Mouse (Mus musculus) thymus, adult 18-20 months (tissue): ENCODE data around the gene Rffl.

Experiments
- DNase-seq, 2 experiments: peaks; one replicate each; pipeline ENCODE4 v3.0.0; 2022; ENCODE audit warnings: mixed read lengths in 2 of 2

The Rffl gene

GRCm38 (mm10) chr11:82871031-82871446 is at the start of gene Rffl:
Gene Rffl, minus strand, starts transcription at chr11:82871210.
- peak; percentile 82 to 83 for DNase-seq

- no peak for DNase-seq
Measured at GRCm38 (mm10) chr11:82920768-82921167, 49.8 kb upstream of the Rffl start.

- DNase-seq, result peak in 1 of 2 experiments; percentile 33
Measured at GRCm38 (mm10) chr11:82914711-82915352, 43.8 kb upstream of the Rffl start.

- no peak for DNase-seq
Measured at GRCm38 (mm10) chr11:82910679-82911389, 39.8 kb upstream of the Rffl start.

GRCm38 (mm10) chr11:82910250-82910649 is 39.2 kb upstream of the Rffl start, which contains the start of gene Unc45b:
Gene Unc45b, plus strand, starts transcription at chr11:82910550.
- no peak for DNase-seq

GRCm38 (mm10) chr11:82908608-82908989 is 37.6 kb upstream of the Rffl start:
- DNase-seq, result no peak

- peak; percentile 80 to 86 for DNase-seq
Measured at GRCm38 (mm10) chr11:82907651-82908607, 36.9 kb upstream of the Rffl start, which contains the start of gene Nle1. Gene Nle1, minus strand, starts transcription at chr11:82908411.

GRCm38 (mm10) chr11:82905816-82906215 is 34.8 kb upstream of the Rffl start:
- DNase-seq, result no peak

- DNase-seq, result no peak
Measured at GRCm38 (mm10) chr11:82904952-82905351, 33.9 kb upstream of the Rffl start.

GRCm38 (mm10) chr11:82901606-82902310 is 30.7 kb upstream of the Rffl start:
- no peak for DNase-seq

- DNase-seq, result no peak
Measured at GRCm38 (mm10) chr11:82899720-82900119, 28.7 kb upstream of the Rffl start.

GRCm38 (mm10) chr11:82897478-82897877 is 26.5 kb upstream of the Rffl start:
- DNase-seq, result no peak

GRCm38 (mm10) chr11:82891936-82892335 is 20.9 kb upstream of the Rffl start, which contains the start of gene Fndc8:
Gene Fndc8, plus strand, starts transcription at chr11:82892124.
- DNase-seq, result peak; percentile 32 to 45

GRCm38 (mm10) chr11:82890342-82890762 is 19.3 kb upstream of the Rffl start, which contains the start of gene Rad51d:
Gene Rad51d, minus strand, starts transcription at chr11:82890614.
- DNase-seq, result peak; percentile 88 to 90

- peak in 1 of 2 experiments; percentile 26 for DNase-seq
Measured at GRCm38 (mm10) chr11:82889524-82890341, 18.7 kb upstream of the Rffl start.

- DNase-seq, result no peak
Measured at GRCm38 (mm10) chr11:82888491-82888946, 17.5 kb upstream of the Rffl start.

GRCm38 (mm10) chr11:82886559-82886958 is 15.5 kb upstream of the Rffl start:
- no peak for DNase-seq

GRCm38 (mm10) chr11:82883180-82883579 is 12.2 kb upstream of the Rffl start:
- no peak for DNase-seq

GRCm38 (mm10) chr11:82877726-82878344 is 6.8 kb upstream of the Rffl start:
- DNase-seq, result no peak

GRCm38 (mm10) chr11:82875631-82876030 is 4.6 kb upstream of the Rffl start:
- no peak for DNase-seq

- DNase-seq, result no peak
Measured at GRCm38 (mm10) chr11:82874924-82875323, 3.9 kb upstream of the Rffl start.
